Mouse (Mus musculus) lung, postnatal 0 days (tissue): ENCODE data around the gene Hist1h2ba. TPM values are rescaled to one million over a fixed set of nuclear protein-coding genes. Genes with fewer than 3 reads are reported as not detected.

Source experiments
- ATAC-seq: fragments of 200-750 bp; cut with Nextera tagmentation; 2 replicates; pipeline ENCODE4 v1.8.0; 2017; ENCODE audit warnings: moderate library complexity
- DNase-seq: peaks from one replicate; pipeline ENCODE4 v3.0.0-alpha.2; 2016; ENCODE audit warnings: low spot score
- H3K27ac ChIP-seq: fragments of 300-500 bp; sonication (generic); 2 replicates; pipeline ENCODE4 v1.5.1; 2014; ENCODE audit warnings: antibody characterized with exemption, mild to moderate bottlenecking, low read length, mixed read lengths
- H3K27me3 ChIP-seq: fragments of 300-500 bp; sonication (generic); replicated peaks from 2 replicates; pipeline ENCODE4 v1.6.1; 2014; ENCODE audit warnings: low read length, mixed read lengths; ENCODE audit not compliant: insufficient read depth
- H3K36me3 ChIP-seq: fragments of 300-500 bp; sonication (generic); 2 replicates; pipeline ENCODE4 v1.6.1; 2014; ENCODE audit warnings: low read length, mixed read lengths; ENCODE audit not compliant: insufficient read depth
- H3K4me1 ChIP-seq: fragments of 300-500 bp; sonication (generic); 2 replicates; pipeline ENCODE4 v1.6.1; 2014; ENCODE audit warnings: antibody characterized with exemption, low read depth, low read length, mixed read lengths; ENCODE audit not compliant: insufficient read depth
- H3K4me2 ChIP-seq: fragments of 300-500 bp; sonication (generic); replicated peaks from 2 replicates; pipeline ENCODE4 v1.6.1; 2014; ENCODE audit warnings: low read depth, mild to moderate bottlenecking, low read length, moderate library complexity, mixed read lengths
- H3K4me3 ChIP-seq: fragments of 300-500 bp; sonication (generic); 2 replicates; pipeline ENCODE4 v1.5.1; 2014; ENCODE audit warnings: low read depth, low read length
- H3K9ac ChIP-seq: fragments of 300-500 bp; sonication (generic); replicated peaks from 2 replicates; pipeline ENCODE4 v1.6.1; 2014; ENCODE audit warnings: low read depth, mild to moderate bottlenecking
- H3K9me3 ChIP-seq: fragments of 300-500 bp; sonication (generic); 2 replicates; pipeline ENCODE4 v1.6.1; 2016; ENCODE audit warnings: low read length, mixed read lengths
- CTCF ChIP-seq: IDR thresholded peaks from 2 replicates; pipeline ENCODE4 v1.5.1; 2016; ENCODE audit warnings: antibody characterized with exemption, mild to moderate bottlenecking
- EP300 ChIP-seq: IDR thresholded peaks from 2 replicates; pipeline ENCODE4 v1.6.1; 2016; ENCODE audit warnings: antibody characterized with exemption, mild to moderate bottlenecking, control low read depth
- WGBS: fragments of 180-500 bp; shearing (Covaris S2); extraction: QIAGEN DNeasy Blood & Tissue Kit; methylation state at CpG from one replicate; pipeline ENCODE4 v1.1.7; 2014; 5-methylcytosine and 5-hydroxymethylcytosine counted together
- microRNA-seq: library from miRNA; unstranded; fragments of <30 nt; microRNA quantifications from one replicate; pipeline ENCODE4, GENCODE M21; 2016
- polyA plus RNA-seq: library from polyadenylated mRNA; unstranded; fragments of >200 nt; fragmentation: Nextera tagmentation; extraction: Ambion mirVana; gene quantifications from 2 replicates; pipeline ENCODE4 v1.2.1, GENCODE M21; 2015

The Hist1h2ba gene
- polyA plus RNA-seq, 1 experiment from 2014 or later, result not detected

GRCm38 (mm10) chr13:23893269-23893593, 40.7 kb downstream of the Hist1h2ba start:
- H3K36me3 ChIP-seq, result no peaks in the 10 kb centered on the region
- H3K9me3 ChIP-seq, result no peaks in the 10 kb centered on the region
- H3K4me1 ChIP-seq, result no peaks in the 10 kb centered on the region
- no peak overlapping the region for H3K27ac ChIP-seq
- TF ChIP-seq EP300 (no peak), CTCF (no peak)
- 56% methylated on average over 4 of the region's 4 CpGs for WGBS
- no peak overlapping the region for H3K4me3 ChIP-seq
- no peak overlapping the region for H3K4me2 ChIP-seq
- H3K27me3 ChIP-seq, result no peaks in the 10 kb centered on the region
- DNase-seq, result no peak
- no peak for ATAC-seq
- no peak overlapping the region for H3K9ac ChIP-seq

GRCm38 (mm10) chr13:23892592-23893268, 41.2 kb downstream of the Hist1h2ba start:
- no peak for ATAC-seq
- no peaks in the 10 kb centered on the region for H3K4me1 ChIP-seq
- WGBS, result 35% methylated on average over 9 of the region's 9 CpGs

GRCm38 (mm10) chr13:23889011-23889605, 44.8 kb downstream of the Hist1h2ba start:
- H3K27me3 ChIP-seq, result no peaks in the 10 kb centered on the region
- H3K4me3 ChIP-seq, result no peak overlapping the region
- H3K9me3 ChIP-seq, result no peaks in the 10 kb centered on the region
- no peak for TF ChIP-seq EP300
- no peak for TF ChIP-seq CTCF
- no peak for DNase-seq
- no peaks in the 10 kb centered on the region for H3K36me3 ChIP-seq
- no peak overlapping the region for H3K27ac ChIP-seq
- no peak overlapping the region for H3K4me2 ChIP-seq
- no peak overlapping the region for H3K9ac ChIP-seq
- ATAC-seq, result no peak
- no peaks in the 10 kb centered on the region for H3K4me1 ChIP-seq
- WGBS, result 46% methylated on average over 6 of the region's 6 CpGs

More at GRCm38 (mm10) chr13:23892592-23893268, 41.2 kb downstream of the Hist1h2ba start:
- no peak for DNase-seq
- no peaks in the 10 kb centered on the region for H3K9me3 ChIP-seq
- no peaks in the 10 kb centered on the region for H3K27me3 ChIP-seq
- H3K4me3 ChIP-seq, result no peak overlapping the region
- no peak overlapping the region for H3K4me2 ChIP-seq
- no peak overlapping the region for H3K9ac ChIP-seq
- H3K36me3 ChIP-seq, result no peaks in the 10 kb centered on the region
- no peak for TF ChIP-seq CTCF
- no peak for TF ChIP-seq EP300
- H3K27ac ChIP-seq, result no peak overlapping the region

GRCm38 (mm10) chr13:23887026-23887725, 46.8 kb downstream of the Hist1h2ba start:
- ATAC-seq (peak; percentile 57), DNase-seq (peak; percentile 21)
- Histone ChIP-seq H3K27ac (no peak overlapping the region), H3K4me2 (no peak overlapping the region), H3K9ac (no peak overlapping the region), H3K36me3 (no peaks in the 10 kb centered on the region), H3K4me3 (no peak overlapping the region), H3K9me3 (no peaks in the 10 kb centered on the region), H3K4me1 (no peaks in the 10 kb centered on the region), H3K27me3 (no peaks in the 10 kb centered on the region)
- WGBS, result 56% methylated on average over 3 of the region's 3 CpGs
- TF ChIP-seq EP300, result 0 out of 2 replicates have a peak, but pooled peaks have one; percentile 18
- TF ChIP-seq CTCF, result no peak

GRCm38 (mm10) chr13:23885540-23885939, 48.4 kb downstream of the Hist1h2ba start:
- DNase-seq, result peak; percentile 49
- no peak overlapping the region for H3K9ac ChIP-seq
- H3K36me3 ChIP-seq, result no peaks in the 10 kb centered on the region
- WGBS, result 34% methylated on average over 2 of the region's 2 CpGs
- no peak for ATAC-seq
- H3K27ac ChIP-seq, result no peak overlapping the region
- H3K4me1 ChIP-seq, result no peaks in the 10 kb centered on the region
- no peak overlapping the region for H3K4me2 ChIP-seq
- H3K9me3 ChIP-seq, result no peaks in the 10 kb centered on the region
- H3K27me3 ChIP-seq, result no peaks in the 10 kb centered on the region
- H3K4me3 ChIP-seq, result no peak overlapping the region
- TF ChIP-seq CTCF (peak; percentile 64), EP300 (no peak)

Small RNA genes within 50 kb of the gene (microRNA-seq; reads per million reads assigned to microRNA genes)
- gene Gm44344, result not detected

Other genes starting within 250 kb of the Hist1h2ba start
- 67.5 and 69.5 TPM in 2 replicates for gene Hist1h2bc, start 250.0 kb downstream of the Hist1h2ba start, polyA plus RNA-seq
- gene Hist1h1t, start 238.3 kb downstream of the Hist1h2ba start, polyA plus RNA-seq, result 0.13 TPM in 1 of 2 replicates, not detected in the other
- 3.7 and 3.9 TPM in 2 replicates for gene Hist1h4c, start 235.7 kb downstream of the Hist1h2ba start, polyA plus RNA-seq
- 25.3 and 26.3 TPM in 2 replicates for gene Hfe, start 223.3 kb downstream of the Hist1h2ba start, polyA plus RNA-seq
- 38.9 and 43.3 TPM in 2 replicates for gene Hist1h1c, start 195.3 kb downstream of the Hist1h2ba start, polyA plus RNA-seq
- 0.27 TPM in 1 of 2 replicates, not detected in the other for gene Hist1h3c, start 188.6 kb downstream of the Hist1h2ba start, polyA plus RNA-seq
- gene Hist1h2bb, start 187.4 kb downstream of the Hist1h2ba start, polyA plus RNA-seq, result 0.99 TPM in 1 of 2 replicates, not detected in the other
- 5.3 and 6.1 TPM in 2 replicates for gene Hist1h2ab, start 183.0 kb downstream of the Hist1h2ba start, polyA plus RNA-seq
- 2.6 and 3.0 TPM in 2 replicates for gene Hist1h3b, start 181.9 kb downstream of the Hist1h2ba start, polyA plus RNA-seq
- 0.57 and 0.73 TPM in 2 replicates for gene Hist1h4b, start 177.1 kb downstream of the Hist1h2ba start, polyA plus RNA-seq
- gene Hist1h4a, start 172.9 kb downstream of the Hist1h2ba start, polyA plus RNA-seq, result 0.26 and 0.38 TPM in 2 replicates
- 1.4 and 1.7 TPM in 2 replicates for gene Hist1h3a, start 171.8 kb downstream of the Hist1h2ba start, polyA plus RNA-seq
- gene Hist1h1a, start 170.5 kb downstream of the Hist1h2ba start, polyA plus RNA-seq, result 0.33 and 0.64 TPM in 2 replicates
- not detected in 2 replicates for gene Trim38, start 164.2 kb downstream of the Hist1h2ba start, polyA plus RNA-seq
- gene Slc17a2, start 127.2 kb downstream of the Hist1h2ba start, polyA plus RNA-seq, result 1.4 and 3.4 TPM in 2 replicates
- not detected in 2 replicates for gene Slc17a3, start 94.7 kb downstream of the Hist1h2ba start, polyA plus RNA-seq
- gene Slc17a1, start 66.4 kb downstream of the Hist1h2ba start, polyA plus RNA-seq, result not detected in 2 replicates
- not detected in 2 replicates for gene Slc17a4, start 19.1 kb downstream of the Hist1h2ba start, polyA plus RNA-seq
- not detected in 2 replicates for gene Hist1h2aa, start 306 bp upstream of the Hist1h2ba start, polyA plus RNA-seq
- not detected in 2 replicates for gene Scgn, start 57.1 kb upstream of the Hist1h2ba start, polyA plus RNA-seq